Mouse (Mus musculus) C2C12 (cell line): Measurements from ENCODE around the gene Pdcd1lg2.

ENCODE experiments used
- CEBPB ChIP-seq: IDR thresholded peaks from one replicate; pipeline ENCODE4 v1.6.1; 2011; ENCODE audit warnings: low read depth, mild to moderate bottlenecking, control low read depth, moderate library complexity
- CTCF ChIP-seq: IDR thresholded peaks from one replicate; pipeline ENCODE4 v1.5.1; 2011; ENCODE audit not compliant: control insufficient read depth, insufficient read depth, insufficient read length
- FOSL1 ChIP-seq: IDR thresholded peaks from one replicate; pipeline ENCODE4 v1.8.0; 2011; ENCODE audit warnings: mild to moderate bottlenecking, low read length; ENCODE audit not compliant: poor library complexity, insufficient read depth, severe bottlenecking
- MAX ChIP-seq: IDR thresholded peaks from one replicate; pipeline ENCODE4 v1.6.1; 2011; ENCODE audit warnings: mild to moderate bottlenecking, control low read depth
- MYOD1 ChIP-seq: IDR thresholded peaks from one replicate; pipeline ENCODE4 v1.6.1; 2011; ENCODE audit warnings: low read depth; ENCODE audit not compliant: control insufficient read depth, insufficient read length
- MYOG ChIP-seq: IDR thresholded peaks from one replicate; pipeline ENCODE4 v1.6.1; 2011; ENCODE audit not compliant: control insufficient read depth, insufficient read length; ENCODE audit errors: extremely low read depth
- USF1 ChIP-seq: IDR thresholded peaks from one replicate; pipeline ENCODE4 v1.6.1; 2011; ENCODE audit warnings: low read depth, mild to moderate bottlenecking, control low read depth, moderate library complexity

DNA sequence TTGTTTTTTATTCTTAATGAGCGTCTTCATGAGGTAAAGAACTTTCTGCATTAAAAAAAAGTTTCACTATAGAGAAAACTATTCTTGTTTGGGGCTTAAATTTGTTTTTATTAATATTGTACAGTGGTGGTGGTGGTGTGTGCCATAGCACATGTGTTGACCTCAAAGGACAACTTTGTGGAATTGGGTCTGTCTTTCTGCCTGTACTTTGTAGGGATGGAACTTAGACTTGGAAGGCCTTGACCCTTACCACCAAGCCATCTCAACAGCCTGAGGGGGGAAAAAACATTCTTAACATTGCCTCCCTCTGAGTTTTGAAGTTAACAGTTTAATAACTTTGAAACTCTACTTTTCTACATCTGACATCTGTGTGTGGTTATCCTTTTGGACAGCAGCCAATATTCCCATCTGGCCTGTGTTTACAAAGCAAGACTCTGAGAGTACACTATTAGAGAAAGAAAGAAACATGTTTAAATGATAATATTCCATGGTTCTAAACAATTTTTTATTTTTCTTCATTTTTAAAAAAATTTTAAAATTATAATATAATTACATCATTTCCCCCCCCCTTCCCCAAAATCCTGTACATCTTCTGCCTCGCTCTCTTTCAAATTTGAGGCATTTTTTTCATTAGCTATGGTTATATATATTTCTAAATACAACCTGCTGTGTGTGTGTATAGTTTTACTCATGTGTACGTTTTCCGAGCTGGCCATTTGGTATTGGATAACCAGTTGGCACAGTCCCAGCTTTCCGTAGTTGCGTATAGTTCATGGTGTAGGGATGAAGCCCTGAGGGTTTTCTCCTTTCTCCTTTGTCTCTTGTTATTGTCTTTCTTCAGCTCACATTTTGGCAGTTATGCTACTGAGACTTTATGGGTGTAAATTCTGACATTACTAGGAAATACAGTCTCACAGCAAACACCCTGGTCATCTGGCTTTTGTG, 2.0 kb downstream of the Pdcd1lg2 start:
- TF ChIP-seq CTCF: no peak
- TF ChIP-seq USF1: no peak
- TF ChIP-seq MAX: no peak
- TF ChIP-seq FOSL1: no peak
- no peak for TF ChIP-seq MYOD1
- TF ChIP-seq CEBPB: no peak
- TF ChIP-seq MYOG: no peak
